Mouse (Mus musculus) lung, embryonic 14.5 days (tissue): ENCODE results near the gene Hsf2bp. TPM values are rescaled to one million over a fixed set of nuclear protein-coding genes. Genes with fewer than 3 reads are reported as not detected.

ENCODE experiments used
- ATAC-seq: fragments of 200-750 bp; cut with Nextera tagmentation; 2 replicates; pipeline ENCODE4 v1.8.0; 2017; ENCODE audit warnings: mild to moderate bottlenecking, moderate TSS enrichment, moderate library complexity; ENCODE audit not compliant: insufficient read depth
- DNase-seq: peaks from one replicate; pipeline ENCODE4 v3.0.0-alpha.2; 2015
- H3K27ac ChIP-seq: fragments of 300-500 bp; sonication (generic); 2 replicates; pipeline ENCODE4 v1.5.1; 2014; ENCODE audit warnings: low read depth, mild to moderate bottlenecking, moderate library complexity
- H3K27me3 ChIP-seq: fragments of 300-500 bp; sonication (generic); 2 replicates; pipeline ENCODE4 v1.6.1; 2014; ENCODE audit warnings: low read length, control low read depth; ENCODE audit not compliant: insufficient read depth
- H3K36me3 ChIP-seq: fragments of 300-500 bp; sonication (generic); 2 replicates; pipeline ENCODE4 v1.6.1; 2014; ENCODE audit warnings: control low read depth; ENCODE audit not compliant: insufficient read depth
- H3K4me1 ChIP-seq: fragments of 300-500 bp; sonication (generic); 2 replicates; pipeline ENCODE4 v1.6.1; 2014; ENCODE audit warnings: antibody characterized with exemption, control low read depth; ENCODE audit not compliant: insufficient read depth
- H3K4me2 ChIP-seq: fragments of 300-500 bp; sonication (generic); 2 replicates; pipeline ENCODE4 v1.6.1; 2014; ENCODE audit warnings: mild to moderate bottlenecking
- H3K4me3 ChIP-seq: fragments of 300-500 bp; sonication (generic); 2 replicates; pipeline ENCODE4 v1.5.1; 2014; ENCODE audit warnings: low read depth, low read length
- H3K9ac ChIP-seq: fragments of 300-500 bp; sonication (generic); 2 replicates; pipeline ENCODE4 v1.6.1; 2014
- H3K9me3 ChIP-seq: fragments of 300-500 bp; sonication (generic); 2 replicates; pipeline ENCODE4 v1.6.1; 2016; ENCODE audit warnings: low read depth, low read length, control low read depth
- CTCF ChIP-seq: IDR thresholded peaks from 2 replicates; pipeline ENCODE4 v1.5.1; 2016; ENCODE audit warnings: antibody characterized with exemption, low read depth
- WGBS: fragments of 180-500 bp; shearing (Covaris S2); extraction: QIAGEN DNeasy Blood & Tissue Kit; methylation state at CpG from one replicate; pipeline ENCODE4 v1.1.7; 2014; 5-methylcytosine and 5-hydroxymethylcytosine counted together
- polyA plus RNA-seq: library from polyadenylated mRNA; unstranded; fragments of >200 nt; fragmentation: Nextera tagmentation; extraction: Ambion mirVana; gene quantifications from 2 replicates; pipeline ENCODE4 v1.2.1, GENCODE M21; 2014

Gene Hsf2bp
- polyA plus RNA-seq, 1 experiment from 2014 or later, result 0.55 TPM

- WGBS, result 73% methylated on average over 16 of the region's 16 CpGs
- Histone ChIP-seq H3K9ac (no peak overlapping the region), H3K27ac (no peak overlapping the region; the same call in 1 of the 2 replicates), H3K36me3 (no peaks in the 10 kb centered on the region), H3K9me3 (no peaks in the 10 kb centered on the region), H3K4me2 (no peak overlapping the region), H3K27me3 (no peaks in the 10 kb centered on the region), H3K4me3 (no peak overlapping the region), H3K4me1 (peaks cover 38% of the 10 kb centered on the region)
- ATAC-seq (no peak), DNase-seq (no peak)
- no peak for TF ChIP-seq CTCF
These were observed 96.7 kb downstream of the Hsf2bp start for GRCm38 (mm10) chr17:31939292-31940060.

- H3K4me1 ChIP-seq, result peaks cover 38% of the 10 kb centered on the region
- no peak overlapping the region; the same call in 1 of the 2 replicates for H3K27ac ChIP-seq
- H3K9me3 ChIP-seq, result no peaks in the 10 kb centered on the region
- no peak for ATAC-seq
- no peaks in the 10 kb centered on the region for H3K27me3 ChIP-seq
- no peak for TF ChIP-seq CTCF
- H3K4me3 ChIP-seq, result no peak overlapping the region
- no peak for DNase-seq
- no peak overlapping the region for H3K4me2 ChIP-seq
- WGBS, result 72% methylated on average over 12 of the region's 12 CpGs
- H3K9ac ChIP-seq, result no peak overlapping the region
- no peaks in the 10 kb centered on the region for H3K36me3 ChIP-seq
These were observed 97.4 kb downstream of the Hsf2bp start for GRCm38 (mm10) chr17:31938539-31939260.

- Histone ChIP-seq H3K9me3 (no peaks in the 10 kb centered on the region), H3K9ac (no peak overlapping the region), H3K27ac (peak overlapping the region; percentile 86), H3K4me1 (peaks cover 27% of the 10 kb centered on the region), H3K4me3 (no peak overlapping the region), H3K36me3 (no peaks in the 10 kb centered on the region), H3K27me3 (no peaks in the 10 kb centered on the region), H3K4me2 (peak overlapping the region; percentile 3; the same call in 1 of the 2 replicates)
- ATAC-seq (peak; percentile 93), DNase-seq (peak; percentile 94)
- TF ChIP-seq CTCF, result peak; percentile 62
- WGBS, result 7% methylated on average over 3 of the region's 3 CpGs
These were observed 99.0 kb downstream of the Hsf2bp start for GRCm38 (mm10) chr17:31937141-31937554.

- no peaks in the 10 kb centered on the region for H3K27me3 ChIP-seq
- H3K4me3 ChIP-seq, result no peak overlapping the region
- H3K27ac ChIP-seq, result peak overlapping the region; percentile 86; the same call in 1 of the 2 replicates
- H3K36me3 ChIP-seq, result no peaks in the 10 kb centered on the region
- H3K9me3 ChIP-seq, result no peaks in the 10 kb centered on the region
- no peak for TF ChIP-seq CTCF
- no peak for ATAC-seq
- peaks cover 34% of the 10 kb centered on the region for H3K4me1 ChIP-seq
- WGBS, result 66% methylated on average over 3 of the region's 3 CpGs
- DNase-seq, result no peak
- no peak overlapping the region for H3K9ac ChIP-seq
- no peak overlapping the region for H3K4me2 ChIP-seq
These were observed 100.3 kb downstream of the Hsf2bp start for GRCm38 (mm10) chr17:31935841-31936240.

GRCm38 (mm10) chr17:31935091-31935830 is 100.9 kb downstream of the Hsf2bp start:
- no peaks in the 10 kb centered on the region for H3K27me3 ChIP-seq
- no peak overlapping the region for H3K4me2 ChIP-seq
- DNase-seq (no peak), ATAC-seq (no peak)
- no peak overlapping the region for H3K9ac ChIP-seq
- no peaks in the 10 kb centered on the region for H3K9me3 ChIP-seq
- H3K4me1 ChIP-seq, result peaks cover 34% of the 10 kb centered on the region
- no peak for TF ChIP-seq CTCF
- no peak overlapping the region for H3K27ac ChIP-seq
- WGBS, result 79% methylated on average over 6 of the region's 6 CpGs
- no peak overlapping the region for H3K4me3 ChIP-seq
- no peaks in the 10 kb centered on the region for H3K36me3 ChIP-seq

- peaks cover 29% of the 10 kb centered on the region for H3K4me1 ChIP-seq
- no peak overlapping the region for H3K27ac ChIP-seq
- ATAC-seq (no peak), DNase-seq (no peak)
- H3K9me3 ChIP-seq, result no peaks in the 10 kb centered on the region
- no peak overlapping the region for H3K4me2 ChIP-seq
- H3K4me3 ChIP-seq, result no peak overlapping the region
- H3K36me3 ChIP-seq, result no peaks in the 10 kb centered on the region
- TF ChIP-seq CTCF, result no peak
- WGBS, result 72% methylated on average over 1 of the region's 1 CpGs
- no peaks in the 10 kb centered on the region for H3K27me3 ChIP-seq
- no peak overlapping the region for H3K9ac ChIP-seq
These were observed 102.2 kb downstream of the Hsf2bp start for GRCm38 (mm10) chr17:31933956-31934355.

- no peak overlapping the region for H3K4me2 ChIP-seq
- peaks cover 16% of the 10 kb centered on the region for H3K4me1 ChIP-seq
- H3K9me3 ChIP-seq, result no peaks in the 10 kb centered on the region
- H3K36me3 ChIP-seq, result no peaks in the 10 kb centered on the region
- 55% methylated on average over 7 of the region's 7 CpGs for WGBS
- ATAC-seq, result no peak
- peak overlapping the region; percentile 70 for H3K27ac ChIP-seq
- no peak for TF ChIP-seq CTCF
- no peak overlapping the region for H3K4me3 ChIP-seq
- H3K27me3 ChIP-seq, result no peaks in the 10 kb centered on the region
- peak overlapping the region; percentile 34; the same call in 1 of the 2 replicates for H3K9ac ChIP-seq
- DNase-seq, result peak; percentile 50
These were observed 104.7 kb downstream of the Hsf2bp start for GRCm38 (mm10) chr17:31931499-31931898.
